Mouse (Mus musculus) naive thymus-derived CD4-positive, alpha-beta T cell, adult 2 months (primary cell): ENCODE data around the gene Tceal1.

Experiments
- DNase-seq: peaks from one replicate; pipeline ENCODE4 v3.0.0-alpha.2; 2011; ENCODE audit warnings: low read depth

The Tceal1 gene

DNA sequence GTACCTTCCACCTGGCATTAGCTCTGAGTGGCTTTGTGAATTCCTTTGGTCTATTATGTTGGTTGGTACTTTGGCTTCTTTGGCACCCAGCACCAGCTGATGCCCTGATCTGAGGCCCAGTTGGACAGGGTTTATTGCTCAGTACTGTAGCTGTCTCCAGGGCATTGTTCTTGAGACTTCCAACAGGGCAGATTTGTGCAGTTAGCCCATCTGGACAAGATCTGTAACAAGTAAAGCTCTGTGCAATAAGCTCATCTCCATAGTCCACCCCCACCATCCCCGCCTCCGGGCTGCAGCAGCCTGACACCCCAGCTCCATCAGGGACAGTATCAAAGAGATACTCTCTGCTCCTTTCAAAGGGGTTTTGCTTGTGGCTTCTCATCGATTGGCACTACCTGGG is 47.7 kb downstream of the Tceal1 start:
- no peak for DNase-seq
